Mouse (Mus musculus): ENCODE measurements around the gene Sfxn2.

Sfxn2 gene

DNA sequence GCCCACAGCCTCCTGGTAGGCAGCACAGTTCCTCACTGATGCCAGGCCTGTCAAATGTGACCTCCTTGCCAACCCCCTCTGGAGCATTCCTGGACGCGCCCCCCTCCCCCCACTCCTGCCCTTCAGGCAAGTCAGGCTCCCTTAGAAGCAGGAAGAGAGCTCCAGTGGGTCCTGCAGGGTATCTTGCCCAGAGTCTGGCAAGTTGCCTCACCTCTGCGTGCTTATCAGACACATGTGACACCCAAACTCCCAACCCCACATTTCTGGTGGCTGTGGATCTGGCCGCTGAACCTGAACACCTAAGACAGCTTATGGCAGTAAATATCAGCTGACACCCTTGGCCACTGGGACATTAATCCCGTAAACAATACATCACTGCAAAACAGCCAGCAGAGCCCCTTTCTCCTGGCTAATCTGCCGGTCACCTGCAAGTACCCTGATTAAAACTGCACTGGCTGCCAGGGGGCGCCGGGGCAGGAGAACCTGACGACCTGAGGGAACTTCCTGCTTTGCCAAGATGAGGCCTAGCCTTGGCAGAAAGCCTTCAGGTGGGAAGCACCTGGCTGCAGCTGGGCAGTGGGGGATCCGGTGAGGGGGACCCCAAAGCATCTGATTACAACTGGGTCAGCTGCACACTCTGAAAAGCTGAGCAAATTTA, 41.0 kb upstream of the Sfxn2 start:
- Histone ChIP-seq H3K36me3 (ENCODE audit: control insufficient read depth, insufficient read depth, low read length, poor library complexity, severe bottlenecking) (no peaks in the 10 kb centered on the region), H3K27me3 (ENCODE audit: control insufficient read depth, insufficient read depth, low read length, poor library complexity, severe bottlenecking) (no peaks in the 10 kb centered on the region)
- DNase-seq (ENCODE audit: low read depth, low spot score), result no peak

- no peaks in the 10 kb centered on the region for H3K27me3 ChIP-seq (ENCODE audit: control insufficient read depth, insufficient read depth, low read length, poor library complexity, severe bottlenecking)
- no peaks in the 10 kb centered on the region for H3K36me3 ChIP-seq (ENCODE audit: control insufficient read depth, insufficient read depth, low read length, poor library complexity, severe bottlenecking)
- DNase-seq (ENCODE audit: low read depth, low spot score), result no peak
These were observed 40.1 kb upstream of the Sfxn2 start for GRCm38 (mm10) chr19:46533066-46533465.

DNA sequence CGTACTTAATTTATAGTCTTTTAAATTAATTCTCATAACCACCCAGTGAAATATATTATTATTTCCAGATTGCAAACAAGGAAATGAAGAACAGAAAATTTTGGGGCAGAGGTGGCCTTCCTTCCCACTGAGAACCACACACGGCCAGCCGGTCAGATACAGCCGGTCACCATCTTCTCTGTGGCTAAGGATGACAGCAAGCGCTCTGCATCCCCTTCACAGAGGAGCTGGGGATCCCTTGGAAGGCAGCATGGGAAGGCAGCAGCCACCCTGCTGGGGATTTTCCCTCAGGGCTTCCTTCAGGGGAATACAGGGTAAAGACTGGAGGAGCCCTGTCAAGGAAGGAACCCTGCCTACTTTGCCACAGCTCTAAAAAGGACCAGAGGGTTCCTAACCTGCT, 39.6 kb upstream of the Sfxn2 start:
- no peak for DNase-seq (ENCODE audit: low read depth, low spot score)
- no peaks in the 10 kb centered on the region for H3K36me3 ChIP-seq (ENCODE audit: control insufficient read depth, insufficient read depth, low read length, poor library complexity, severe bottlenecking)

GRCm38 (mm10) chr19:46534542-46535098, 38.5 kb upstream of the Sfxn2 start:
- no peak for DNase-seq (ENCODE audit: low read depth, low spot score)
- no peaks in the 10 kb centered on the region for H3K27me3 ChIP-seq (ENCODE audit: control insufficient read depth, insufficient read depth, low read length, poor library complexity, severe bottlenecking)
- no peaks in the 10 kb centered on the region for H3K36me3 ChIP-seq (ENCODE audit: control insufficient read depth, insufficient read depth, low read length, poor library complexity, severe bottlenecking)

More for the DNA sequence above, 39.6 kb upstream of the Sfxn2 start:
- H3K27me3 ChIP-seq (ENCODE audit: control insufficient read depth, insufficient read depth, low read length, poor library complexity, severe bottlenecking), result no peaks in the 10 kb centered on the region

DNA sequence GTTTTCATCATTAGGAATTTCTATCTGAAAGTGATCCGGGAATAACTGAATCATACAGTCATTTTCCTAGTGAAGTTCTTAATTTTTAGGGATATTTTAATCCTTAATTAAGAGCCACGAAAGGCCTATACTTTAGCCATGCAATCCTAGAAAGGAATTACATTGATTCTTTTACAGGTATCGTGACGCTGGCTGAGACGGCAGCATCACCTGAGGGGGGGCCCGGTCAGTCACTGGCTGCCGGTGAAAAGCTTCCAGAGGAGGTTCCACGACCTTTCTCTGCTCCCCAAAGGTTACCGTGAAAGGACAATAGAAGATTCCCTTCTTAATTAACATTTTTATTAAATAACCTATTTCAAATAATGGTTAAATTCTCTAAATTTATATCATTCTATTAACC, 35.8 kb upstream of the Sfxn2 start:
- H3K27me3 ChIP-seq (ENCODE audit: control insufficient read depth, insufficient read depth, low read length, poor library complexity, severe bottlenecking), result no peaks in the 10 kb centered on the region
- no peaks in the 10 kb centered on the region for H3K36me3 ChIP-seq (ENCODE audit: control insufficient read depth, insufficient read depth, low read length, poor library complexity, severe bottlenecking)
- DNase-seq (ENCODE audit: low read depth, low spot score), result no peak

DNA sequence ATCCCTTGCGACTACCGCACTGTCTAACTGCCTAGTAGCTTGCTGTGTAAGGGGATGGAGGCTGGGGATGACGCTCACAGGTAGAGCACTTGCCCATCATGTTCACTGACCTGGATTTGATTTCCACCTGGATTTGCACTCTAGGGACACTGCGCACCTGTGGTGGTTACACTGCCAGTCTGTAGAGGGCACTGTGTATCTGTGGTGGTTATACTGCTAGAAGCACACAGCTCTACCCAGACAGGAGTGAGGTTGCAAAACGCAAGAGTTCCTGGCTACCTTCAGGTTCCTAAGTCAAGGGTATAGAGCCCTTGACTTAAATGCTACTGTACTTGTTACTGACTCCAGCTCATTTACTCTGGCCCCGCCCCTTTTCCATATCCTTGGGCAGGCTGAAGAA, 35.0 kb upstream of the Sfxn2 start:
- H3K27me3 ChIP-seq (ENCODE audit: control insufficient read depth, insufficient read depth, low read length, poor library complexity, severe bottlenecking), result no peaks in the 10 kb centered on the region
- DNase-seq (ENCODE audit: low read depth, low spot score), result no peak
- no peaks in the 10 kb centered on the region for H3K36me3 ChIP-seq (ENCODE audit: control insufficient read depth, insufficient read depth, low read length, poor library complexity, severe bottlenecking)

- H3K27me3 ChIP-seq (ENCODE audit: control insufficient read depth, insufficient read depth, low read length, poor library complexity, severe bottlenecking), result no peaks in the 10 kb centered on the region
- DNase-seq (ENCODE audit: low read depth, low spot score), result no peak
- no peaks in the 10 kb centered on the region for H3K36me3 ChIP-seq (ENCODE audit: control insufficient read depth, insufficient read depth, low read length, poor library complexity, severe bottlenecking)
These were observed 30.4 kb upstream of the Sfxn2 start for GRCm38 (mm10) chr19:46542750-46543149.

DNA sequence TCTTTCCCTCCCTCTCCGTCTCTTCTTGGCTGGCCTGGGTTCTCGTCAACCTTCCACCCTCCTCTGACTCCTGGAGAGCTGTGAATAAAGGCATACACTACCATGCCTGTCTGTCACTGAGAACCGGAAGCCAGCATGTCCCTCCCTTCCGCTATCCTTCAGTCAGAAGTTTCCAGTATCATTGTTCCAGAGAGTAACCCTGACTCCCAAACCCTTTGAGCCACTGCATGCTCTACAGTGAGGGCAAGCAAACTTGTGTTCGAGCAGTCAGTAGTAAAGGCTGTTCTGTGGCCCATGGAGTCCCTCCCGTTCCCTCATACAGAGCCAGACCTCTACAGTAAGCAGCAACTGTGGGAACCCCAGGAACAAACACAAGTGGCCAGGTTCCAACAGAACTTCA, 25.6 kb upstream of the Sfxn2 start:
- peaks cover 2% of the 10 kb centered on the region; the same call in 1 of the 2 replicates for H3K36me3 ChIP-seq (ENCODE audit: control insufficient read depth, insufficient read depth, low read length, poor library complexity, severe bottlenecking)
- H3K27me3 ChIP-seq (ENCODE audit: control insufficient read depth, insufficient read depth, low read length, poor library complexity, severe bottlenecking), result no peaks in the 10 kb centered on the region
- DNase-seq (ENCODE audit: low read depth, low spot score), result no peak

DNA sequence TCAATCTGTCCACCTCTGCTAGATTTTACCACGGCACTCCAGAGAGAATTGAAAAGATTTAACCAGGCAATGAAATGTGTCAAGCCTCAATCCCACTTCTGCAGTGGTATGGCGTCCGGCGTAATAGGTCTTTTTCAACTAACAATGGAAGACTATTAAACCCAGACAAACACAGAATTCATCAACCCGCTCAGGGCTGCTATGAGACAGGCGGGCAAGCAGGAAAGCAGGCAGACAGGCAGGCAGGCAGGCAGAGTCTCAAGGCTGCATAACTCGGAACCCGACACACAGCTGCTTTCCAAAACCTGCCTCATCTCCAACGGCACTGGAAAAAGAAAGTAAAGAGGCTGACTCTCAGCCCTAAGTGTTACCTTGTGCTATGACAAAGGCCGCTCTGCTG, 25.1 kb upstream of the Sfxn2 start:
- Histone ChIP-seq H3K27me3 (ENCODE audit: control insufficient read depth, insufficient read depth, low read length, poor library complexity, severe bottlenecking) (no peaks in the 10 kb centered on the region), H3K36me3 (ENCODE audit: control insufficient read depth, insufficient read depth, low read length, poor library complexity, severe bottlenecking) (peaks cover 2% of the 10 kb centered on the region; the same call in 1 of the 2 replicates)
- no peak for DNase-seq (ENCODE audit: low read depth, low spot score)

GRCm38 (mm10) chr19:46550385-46550784, 22.8 kb upstream of the Sfxn2 start:
- DNase-seq (ENCODE audit: low read depth, low spot score), result no peak
- Histone ChIP-seq H3K27me3 (ENCODE audit: control insufficient read depth, insufficient read depth, low read length, poor library complexity, severe bottlenecking) (no peaks in the 10 kb centered on the region), H3K36me3 (ENCODE audit: control insufficient read depth, insufficient read depth, low read length, poor library complexity, severe bottlenecking) (peaks cover 2% of the 10 kb centered on the region; the same call in 1 of the 2 replicates)

DNA sequence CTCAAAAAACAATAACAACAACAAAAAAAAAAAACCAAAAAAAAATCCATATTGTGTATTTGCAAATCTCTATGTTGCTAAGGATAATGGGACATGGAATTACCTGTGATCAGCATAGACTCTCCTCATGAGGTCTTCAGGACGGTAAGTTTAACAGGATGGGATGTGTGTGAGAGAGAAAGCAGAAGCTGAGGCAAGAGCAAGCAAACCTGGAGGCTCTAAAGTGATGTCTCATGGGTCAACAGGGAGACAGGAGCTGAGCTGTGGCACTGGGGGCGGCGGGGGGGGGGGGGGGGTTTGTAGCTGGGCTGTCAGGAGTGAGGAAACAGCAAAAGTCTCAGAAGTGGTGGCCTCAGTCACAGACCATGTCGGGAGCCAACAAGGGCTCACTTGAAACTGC, 20.7 kb upstream of the Sfxn2 start:
- Histone ChIP-seq H3K36me3 (ENCODE audit: control insufficient read depth, insufficient read depth, low read length, poor library complexity, severe bottlenecking) (peaks cover 2% of the 10 kb centered on the region; the same call in 1 of the 2 replicates), H3K27me3 (ENCODE audit: control insufficient read depth, insufficient read depth, low read length, poor library complexity, severe bottlenecking) (no peaks in the 10 kb centered on the region)
- DNase-seq (ENCODE audit: low read depth, low spot score), result no peak

DNA sequence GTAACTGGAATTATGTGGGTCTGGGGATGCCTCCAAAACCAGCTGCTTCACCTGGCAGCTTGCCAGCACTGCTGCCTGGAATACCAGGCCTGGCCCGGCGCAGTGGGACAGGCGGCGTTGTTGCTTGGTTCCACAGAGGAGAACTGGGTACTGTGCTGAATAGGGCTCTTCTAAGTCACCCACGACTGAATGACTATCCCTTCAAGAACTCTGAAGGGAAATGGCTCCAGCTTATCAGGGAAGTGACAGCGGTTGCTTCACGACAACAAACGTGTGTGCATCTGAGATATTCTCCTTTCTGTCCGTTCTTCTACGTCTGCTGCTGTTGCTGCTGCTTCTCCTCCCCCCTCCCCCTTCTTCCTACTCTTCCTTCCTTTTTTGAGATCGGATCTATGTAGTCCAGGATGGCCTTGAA, 19.6 kb upstream of the Sfxn2 start:
- Histone ChIP-seq H3K27me3 (ENCODE audit: control insufficient read depth, insufficient read depth, low read length, poor library complexity, severe bottlenecking) (no peaks in the 10 kb centered on the region), H3K36me3 (ENCODE audit: control insufficient read depth, insufficient read depth, low read length, poor library complexity, severe bottlenecking) (peaks cover 2% of the 10 kb centered on the region; the same call in 1 of the 2 replicates)
- DNase-seq (ENCODE audit: low read depth, low spot score), result no peak

DNA sequence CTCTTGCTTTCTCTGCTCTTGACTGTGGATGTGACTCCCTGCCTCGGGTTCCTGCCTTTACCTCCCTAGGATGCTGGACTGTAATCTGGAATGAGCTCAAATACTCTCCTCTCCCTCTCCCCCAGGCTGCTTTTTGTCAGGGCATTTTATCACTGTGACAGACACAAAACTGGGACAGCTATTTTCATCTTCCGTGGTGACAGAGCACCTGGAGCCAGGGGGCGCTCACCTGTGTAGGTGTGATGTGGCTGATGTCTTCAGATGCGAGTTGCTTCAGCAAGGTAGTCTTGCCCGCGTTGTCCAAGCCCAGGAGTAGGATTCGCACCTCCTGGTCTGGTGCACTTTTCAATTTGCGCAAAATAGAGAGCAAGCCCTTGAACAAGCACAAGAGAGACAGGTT, 15.2 kb upstream of the Sfxn2 start:
- Histone ChIP-seq H3K36me3 (ENCODE audit: control insufficient read depth, insufficient read depth, low read length, poor library complexity, severe bottlenecking) (no peaks in the 10 kb centered on the region), H3K27me3 (ENCODE audit: control insufficient read depth, insufficient read depth, low read length, poor library complexity, severe bottlenecking) (no peaks in the 10 kb centered on the region)
- no peak for DNase-seq (ENCODE audit: low read depth, low spot score)

DNA sequence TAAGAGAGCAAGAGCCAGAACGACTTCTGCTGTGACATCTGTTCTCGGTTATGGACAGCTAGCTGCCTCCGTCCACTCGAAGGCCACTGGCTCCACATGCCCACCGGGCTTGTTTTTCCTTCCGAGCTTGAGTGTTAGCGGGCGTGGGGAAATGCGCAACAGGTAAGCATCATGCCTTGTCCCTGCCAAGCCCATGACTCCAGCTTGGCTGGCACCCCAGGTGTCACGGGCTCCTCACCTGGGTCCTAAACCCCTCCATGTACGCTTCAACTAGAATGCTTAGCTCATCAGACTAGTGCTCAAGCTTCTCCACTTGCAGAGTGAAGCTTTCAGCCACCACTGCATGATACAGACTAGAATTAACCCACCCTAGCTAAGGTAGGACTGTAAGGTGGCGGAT, 14.5 kb upstream of the Sfxn2 start:
- DNase-seq (ENCODE audit: low read depth, low spot score), result no peak
- Histone ChIP-seq H3K27me3 (ENCODE audit: control insufficient read depth, insufficient read depth, low read length, poor library complexity, severe bottlenecking) (no peaks in the 10 kb centered on the region), H3K36me3 (ENCODE audit: control insufficient read depth, insufficient read depth, low read length, poor library complexity, severe bottlenecking) (no peaks in the 10 kb centered on the region)

- Histone ChIP-seq H3K27me3 (ENCODE audit: control insufficient read depth, insufficient read depth, low read length, poor library complexity, severe bottlenecking) (no peaks in the 10 kb centered on the region), H3K36me3 (ENCODE audit: control insufficient read depth, insufficient read depth, low read length, poor library complexity, severe bottlenecking) (no peaks in the 10 kb centered on the region)
- DNase-seq (ENCODE audit: low read depth, low spot score), result peak; percentile 76
These were observed 11.0 kb upstream of the Sfxn2 start for GRCm38 (mm10) chr19:46562132-46562531.
